Mouse (Mus musculus) myocyte (in vitro differentiated cells): Measurements from ENCODE around the gene Rbm6.

Experiments
- CEBPB ChIP-seq: IDR thresholded peaks from 2 replicates; pipeline ENCODE4 v1.6.1; 2011; ENCODE audit warnings: mild to moderate bottlenecking, moderate library complexity; ENCODE audit not compliant: poor library complexity, insufficient read depth, severe bottlenecking
- E2F4 ChIP-seq: IDR thresholded peaks from one replicate; pipeline ENCODE4 v1.6.1; 2011; ENCODE audit warnings: mild to moderate bottlenecking, control low read depth, moderate library complexity; ENCODE audit not compliant: insufficient read depth
- MAX ChIP-seq: IDR thresholded peaks from one replicate; pipeline ENCODE4 v1.6.1; 2011; ENCODE audit warnings: low read depth, mild to moderate bottlenecking, control low read depth
- MYOD1 ChIP-seq, 3 experiments: IDR thresholded peaks; one replicate each; pipeline ENCODE4 v1.6.1; 2011; ENCODE audit warnings: control low read depth in 2 of 3, low read depth in 2 of 3, mild to moderate bottlenecking in 2 of 3, moderate library complexity in 1 of 3; ENCODE audit not compliant: insufficient read length in 2 of 3, control insufficient read depth in 1 of 3
- MYOG ChIP-seq, 3 experiments: IDR thresholded peaks; one replicate each; pipeline ENCODE4 v1.6.1; 2011; ENCODE audit warnings: control low read depth in 2 of 3, low read depth in 2 of 3, mild to moderate bottlenecking in 2 of 3; ENCODE audit not compliant: insufficient read length in 2 of 3, control insufficient read depth in 1 of 3, insufficient read depth in 1 of 3
- POLR2A ChIP-seq: IDR thresholded peaks from one replicate; pipeline ENCODE4 v1.6.1; 2011; ENCODE audit warnings: low read depth, mild to moderate bottlenecking, control low read depth, moderate library complexity; ENCODE audit not compliant: insufficient read length
- POLR2AphosphoS2 ChIP-seq: IDR thresholded peaks from one replicate; pipeline ENCODE4 v1.6.1; 2011; ENCODE audit warnings: low read depth, control low read depth; ENCODE audit not compliant: insufficient read length
- REST ChIP-seq: IDR thresholded peaks from one replicate; pipeline ENCODE4 v1.6.1; 2011; ENCODE audit warnings: mild to moderate bottlenecking, control low read depth, moderate library complexity; ENCODE audit not compliant: insufficient read depth, insufficient read length
- SRF ChIP-seq: IDR thresholded peaks from one replicate; pipeline ENCODE4 v1.6.1; 2011; ENCODE audit warnings: low read depth; ENCODE audit not compliant: control insufficient read depth, insufficient read length
- TCF12 ChIP-seq: IDR thresholded peaks from one replicate; pipeline ENCODE4 v1.6.1; 2011; ENCODE audit warnings: mild to moderate bottlenecking, control low read depth; ENCODE audit not compliant: poor library complexity, insufficient read depth, severe bottlenecking
- TCF3 ChIP-seq: IDR thresholded peaks from one replicate; pipeline ENCODE4 v1.6.1; 2011; ENCODE audit warnings: low read depth, control low read depth; ENCODE audit not compliant: insufficient read length
- USF1 ChIP-seq: IDR thresholded peaks from one replicate; pipeline ENCODE4 v1.6.1; 2011; ENCODE audit warnings: low read depth, mild to moderate bottlenecking, control low read depth, moderate library complexity

DNA sequence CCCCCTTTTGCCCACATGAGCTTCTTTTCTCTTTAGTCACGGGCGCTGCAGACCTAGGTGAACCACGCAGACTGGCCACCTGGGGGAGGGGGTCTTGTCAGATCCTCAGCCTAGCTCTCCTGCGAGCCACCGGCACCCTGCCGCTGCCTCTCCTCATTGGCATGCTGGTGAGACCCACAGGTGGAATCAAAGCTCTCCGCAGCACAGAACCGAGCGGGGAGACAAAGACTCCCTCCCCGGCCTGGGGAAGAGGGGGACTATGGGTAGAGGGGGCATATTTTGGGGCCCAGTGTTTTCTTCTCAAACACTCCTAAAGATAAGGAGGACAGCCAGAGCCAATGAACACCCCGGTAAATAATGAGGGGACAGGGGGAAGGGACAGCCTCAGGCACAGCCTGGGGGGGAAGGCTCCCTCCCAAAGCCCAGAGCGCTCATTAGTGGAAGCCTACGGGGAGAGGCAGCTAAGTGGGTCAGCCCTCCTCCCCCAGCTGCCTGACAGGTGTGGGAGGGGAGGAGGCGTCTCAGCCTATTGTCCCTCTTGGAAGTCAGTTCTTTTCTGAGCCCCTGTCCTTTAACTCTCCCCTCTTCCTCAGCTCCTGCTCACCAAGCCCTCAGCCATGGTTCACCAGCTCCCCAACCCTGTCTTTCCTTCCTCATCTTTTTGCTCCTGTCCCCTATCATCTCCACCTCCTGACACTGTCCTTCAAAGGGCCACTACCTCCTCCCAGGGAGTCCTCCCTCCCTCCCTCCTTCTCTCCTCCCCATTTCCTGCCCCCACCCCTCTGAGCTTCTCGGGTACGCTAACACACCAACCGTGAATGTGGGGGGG, 137.5 kb downstream of the Rbm6 start:
- TF ChIP-seq MAX = no peak
- TF ChIP-seq POLR2AphosphoS2 = no peak
- TF ChIP-seq POLR2A = no peak
- no peak for TF ChIP-seq MYOD1 (IDR thresholded peaks at IDR 0.05; ENCODE audit: control insufficient read depth in 1 of 3, insufficient read length in 2 of 3, low read depth in 2 of 3)
- TF ChIP-seq MYOG (IDR thresholded peaks at IDR 0.05; ENCODE audit: control insufficient read depth in 1 of 3, insufficient read depth in 1 of 3, insufficient read length in 2 of 3, low read depth in 2 of 3) = no peak
- no peak for TF ChIP-seq E2F4
- TF ChIP-seq USF1 = no peak
- no peak for TF ChIP-seq TCF12
- no peak for TF ChIP-seq SRF
- no peak for TF ChIP-seq CEBPB
- no peak for TF ChIP-seq REST
- TF ChIP-seq TCF3 = no peak
